Mouse (Mus musculus) spleen, adult 2 months (tissue): Measurements from ENCODE around the gene Lmf1. TPM values are rescaled to one million over a fixed set of nuclear protein-coding genes. Genes with fewer than 3 reads are reported as not detected.

Source experiments
- DNase-seq, 2 experiments: peaks; one replicate each; pipeline versions ENCODE4 v3.0.0 to v3.0.0-alpha.2; 2012 to 2021; ENCODE audit warnings: low spot score in 2 of 2, low read depth in 1 of 2
- H3K27ac ChIP-seq: fragments of 200-500 bp; 2 replicates; pipeline ENCODE4 v1.5.1; 2012; ENCODE audit warnings: low read length, inconsistent platforms; ENCODE audit not compliant: insufficient read depth
- H3K27me3 ChIP-seq: fragments of 200-500 bp; 2 replicates; pipeline ENCODE4 v1.6.1; 2012; ENCODE audit warnings: mild to moderate bottlenecking, moderate library complexity, low read length, inconsistent platforms; ENCODE audit not compliant: control insufficient read depth, insufficient read depth
- H3K36me3 ChIP-seq: fragments of 200-500 bp; 2 replicates; pipeline ENCODE4 v1.6.1; 2012; ENCODE audit warnings: mild to moderate bottlenecking, low read length, inconsistent platforms; ENCODE audit not compliant: control insufficient read depth, insufficient read depth
- H3K4me1 ChIP-seq: fragments of 200-500 bp; 2 replicates; pipeline ENCODE4 v1.6.1; 2011; ENCODE audit warnings: inconsistent platforms; ENCODE audit not compliant: control insufficient read depth, insufficient read depth, insufficient read length
- H3K4me3 ChIP-seq: fragments of 200-500 bp; 2 replicates; pipeline ENCODE4 v1.5.1; 2011; ENCODE audit warnings: mild to moderate bottlenecking, inconsistent platforms; ENCODE audit not compliant: insufficient read depth, insufficient read length; ENCODE audit errors: extremely low read depth
- CTCF ChIP-seq: fragments of 200-500 bp; IDR thresholded peaks from 2 replicates; pipeline ENCODE4 v1.5.1; 2011; ENCODE audit warnings: mild to moderate bottlenecking, inconsistent platforms; ENCODE audit not compliant: insufficient read depth, insufficient read length, insufficient replicate concordance; ENCODE audit errors: extremely low read depth
- POLR2A ChIP-seq: fragments of 200-500 bp; IDR thresholded peaks from 2 replicates; pipeline ENCODE4 v1.6.1; 2011; ENCODE audit warnings: low read depth, low read length, inconsistent platforms
- WGBS: fragments of 180-500 bp; shearing (Covaris S2); methylation state at CpG from one replicate; pipeline ENCODE4 v1.1.7; 2018; 5-methylcytosine and 5-hydroxymethylcytosine counted together
- polyA plus RNA-seq: library from polyadenylated mRNA; depleted of rRNA; stranded (reverse); fragments of >200 nt; gene quantifications from 2 replicates; pipeline ENCODE4 v1.2.3, GENCODE M21; 2012

Gene Lmf1
- polyA plus RNA-seq, 1 experiment, result 15.6 TPM

- no peaks in the 10 kb centered on the region for H3K4me1 ChIP-seq
- no peak for TF ChIP-seq CTCF
- no peak for TF ChIP-seq POLR2A
- H3K27ac ChIP-seq, result no peak overlapping the region
- DNase-seq, result no peak
- no peak overlapping the region for H3K4me3 ChIP-seq
- no peaks in the 10 kb centered on the region for H3K36me3 ChIP-seq
- H3K27me3 ChIP-seq, result no peaks in the 10 kb centered on the region
These were observed 94.1 kb downstream of the Lmf1 start for GRCm38 (mm10) chr17:25672982-25673381.

GRCm38 (mm10) chr17:25677969-25678368 is 99.1 kb downstream of the Lmf1 start:
- H3K36me3 ChIP-seq, result no peaks in the 10 kb centered on the region
- no peaks in the 10 kb centered on the region; the same call in 1 of the 2 replicates for H3K4me1 ChIP-seq
- H3K27me3 ChIP-seq, result no peaks in the 10 kb centered on the region
- peak overlapping the region; percentile 33; the same call in 1 of the 2 replicates for H3K27ac ChIP-seq
- no peak overlapping the region for H3K4me3 ChIP-seq
- WGBS, result 12% methylated on average over 6 of the region's 6 CpGs
- peak; percentile 17 to 38 for DNase-seq
- TF ChIP-seq CTCF (no peak), POLR2A (no peak)

GRCm38 (mm10) chr17:25679818-25680217 is 100.9 kb downstream of the Lmf1 start:
- no peak for TF ChIP-seq POLR2A
- TF ChIP-seq CTCF, result no peak
- Histone ChIP-seq H3K27ac (no peak overlapping the region), H3K27me3 (no peaks in the 10 kb centered on the region), H3K4me1 (no peaks in the 10 kb centered on the region; the same call in 1 of the 2 replicates), H3K36me3 (no peaks in the 10 kb centered on the region), H3K4me3 (no peak overlapping the region)
- WGBS, result 11% methylated on average over 5 of the region's 5 CpGs
- DNase-seq, result no peak

GRCm38 (mm10) chr17:25681636-25682035 is 102.8 kb downstream of the Lmf1 start:
- no peaks in the 10 kb centered on the region; the same call in 1 of the 2 replicates for H3K4me1 ChIP-seq
- 48% methylated on average over 4 of the region's 4 CpGs for WGBS
- no peaks in the 10 kb centered on the region for H3K36me3 ChIP-seq
- H3K4me3 ChIP-seq, result no peak overlapping the region
- DNase-seq, result no peak
- no peak for TF ChIP-seq POLR2A
- H3K27ac ChIP-seq, result no peak overlapping the region
- H3K27me3 ChIP-seq, result no peaks in the 10 kb centered on the region

- Histone ChIP-seq H3K27ac (no peak overlapping the region), H3K27me3 (no peaks in the 10 kb centered on the region), H3K4me1 (no peaks in the 10 kb centered on the region), H3K36me3 (no peaks in the 10 kb centered on the region), H3K4me3 (no peak overlapping the region)
- TF ChIP-seq POLR2A (no peak), CTCF (0 out of 2 replicates have a peak, but pooled peaks have one; percentile 15)
- DNase-seq, result no peak
- WGBS, result 24% methylated on average over 7 of the region's 7 CpGs
These were observed 107.4 kb downstream of the Lmf1 start for GRCm38 (mm10) chr17:25686323-25686722.

GRCm38 (mm10) chr17:25688922-25689321 is 110.0 kb downstream of the Lmf1 start:
- 78% methylated on average over 4 of the region's 4 CpGs for WGBS
- H3K36me3 ChIP-seq, result no peaks in the 10 kb centered on the region
- no peak for DNase-seq
- H3K27ac ChIP-seq, result no peak overlapping the region
- no peaks in the 10 kb centered on the region for H3K4me1 ChIP-seq
- TF ChIP-seq CTCF (no peak), POLR2A (no peak)
- H3K4me3 ChIP-seq, result no peak overlapping the region
- H3K27me3 ChIP-seq, result no peaks in the 10 kb centered on the region

- H3K27me3 ChIP-seq, result no peaks in the 10 kb centered on the region
- TF ChIP-seq CTCF, result no peak
- no peak for TF ChIP-seq POLR2A
- no peak overlapping the region for H3K27ac ChIP-seq
- no peak overlapping the region for H3K4me3 ChIP-seq
- WGBS, result 20% methylated on average over 1 of the region's 1 CpGs
- no peaks in the 10 kb centered on the region for H3K4me1 ChIP-seq
- no peak for DNase-seq
- H3K36me3 ChIP-seq, result no peaks in the 10 kb centered on the region
These were observed 117.4 kb downstream of the Lmf1 start for GRCm38 (mm10) chr17:25696263-25696662.
